Mouse (Mus musculus): Measurements from ENCODE around the gene Ugt1a5. TPM values are rescaled to one million over a fixed set of nuclear protein-coding genes. Genes with fewer than 3 reads are reported as not detected.
"Not testable (repeated sequence)": the region's sequence is repeated elsewhere in the genome, so short reads cannot be mapped to it uniquely, and the experiment has no call there.

The Ugt1a5 gene
- polyA plus RNA-seq, 1 experiment from 2014 or later = not detected

GRCm38 (mm10) chr1:88143966-88144675 lies 21.7 kb upstream of the Ugt1a5 start:
- not testable (repeated sequence) for H3K27me3 ChIP-seq; H3K36me3 ChIP-seq (replicated peaks)
- 4% methylated on average over 5 of the region's 5 CpGs for WGBS

GRCm38 (mm10) chr1:88145278-88145677 lies 20.5 kb upstream of the Ugt1a5 start:
- not testable (repeated sequence) for H3K4me1 ChIP-seq; H3K36me3 ChIP-seq (replicated peaks); H3K9ac ChIP-seq; H3K4me3 ChIP-seq (replicated peaks); ATAC-seq (ENCODE audit: low FRiP score); H3K9me3 ChIP-seq; H3K27ac ChIP-seq; H3K4me2 ChIP-seq; H3K27me3 ChIP-seq
- 82% methylated on average over 2 of the region's 2 CpGs for WGBS

More at GRCm38 (mm10) chr1:88143966-88144675, 21.7 kb upstream of the Ugt1a5 start:
- not testable (repeated sequence) for H3K4me3 ChIP-seq (replicated peaks); H3K9me3 ChIP-seq; H3K27ac ChIP-seq; H3K4me1 ChIP-seq; H3K9ac ChIP-seq; H3K4me2 ChIP-seq
- peak; percentile 39; the same call in 1 of the 2 replicates for ATAC-seq (ENCODE audit: low FRiP score)

- 71% methylated on average over 2 of the region's 2 CpGs for WGBS
- H3K9me3 ChIP-seq; H3K4me2 ChIP-seq; H3K9ac ChIP-seq; H3K36me3 ChIP-seq (replicated peaks); ATAC-seq (ENCODE audit: low FRiP score); H3K27ac ChIP-seq; H3K4me1 ChIP-seq; H3K4me3 ChIP-seq (replicated peaks); H3K27me3 ChIP-seq: not testable (repeated sequence)
Observed at GRCm38 (mm10) chr1:88150133-88150532, 15.7 kb upstream of the Ugt1a5 start.

GRCm38 (mm10) chr1:88158430-88158829 lies 7.4 kb upstream of the Ugt1a5 start:
- 95% methylated on average over 2 of the region's 2 CpGs for WGBS
- H3K4me1 ChIP-seq = no peaks in the 10 kb centered on the region
- no peak for ATAC-seq (ENCODE audit: low FRiP score)
- no peak overlapping the region for H3K9ac ChIP-seq
- no peaks in the 10 kb centered on the region for H3K27me3 ChIP-seq
- H3K27ac ChIP-seq = no peak overlapping the region
- no peak overlapping the region for H3K4me2 ChIP-seq
- H3K4me3 ChIP-seq (replicated peaks) = no peak overlapping the region
- no peaks in the 10 kb centered on the region for H3K36me3 ChIP-seq (replicated peaks)
- H3K9me3 ChIP-seq = no peaks in the 10 kb centered on the region

- not testable (repeated sequence) for H3K27ac ChIP-seq; H3K4me3 ChIP-seq (replicated peaks); H3K9ac ChIP-seq; H3K4me1 ChIP-seq; H3K4me2 ChIP-seq; H3K36me3 ChIP-seq (replicated peaks); H3K27me3 ChIP-seq; ATAC-seq (ENCODE audit: low FRiP score); H3K9me3 ChIP-seq
- WGBS = 84% methylated on average over 6 of the region's 7 CpGs
Observed at GRCm38 (mm10) chr1:88172190-88172589, 6.4 kb downstream of the Ugt1a5 start.

GRCm38 (mm10) chr1:88179657-88180056 lies 13.8 kb downstream of the Ugt1a5 start:
- no peaks in the 10 kb centered on the region for H3K27me3 ChIP-seq
- no peak overlapping the region for H3K4me2 ChIP-seq
- ATAC-seq (ENCODE audit: low FRiP score) = no peak
- no peaks in the 10 kb centered on the region for H3K36me3 ChIP-seq (replicated peaks)
- WGBS = 77% methylated on average over 1 of the region's 1 CpGs
- H3K27ac ChIP-seq = no peak overlapping the region
- H3K9ac ChIP-seq = no peak overlapping the region
- H3K4me3 ChIP-seq (replicated peaks) = no peak overlapping the region
- H3K4me1 ChIP-seq = no peaks in the 10 kb centered on the region
- peaks cover 14% of the 10 kb centered on the region for H3K9me3 ChIP-seq

GRCm38 (mm10) chr1:88186325-88186935 lies 20.6 kb downstream of the Ugt1a5 start:
- H3K4me2 ChIP-seq = no peak overlapping the region
- H3K9me3 ChIP-seq = no peaks in the 10 kb centered on the region
- H3K36me3 ChIP-seq (replicated peaks) = no peaks in the 10 kb centered on the region
- H3K27ac ChIP-seq = no peak overlapping the region
- no peaks in the 10 kb centered on the region for H3K4me1 ChIP-seq
- no peak overlapping the region for H3K9ac ChIP-seq
- WGBS = 84% methylated on average over 5 of the region's 5 CpGs
- H3K4me3 ChIP-seq (replicated peaks) = no peak overlapping the region
- no peaks in the 10 kb centered on the region for H3K27me3 ChIP-seq
- ATAC-seq (ENCODE audit: low FRiP score) = no peak

- Histone ChIP-seq H3K4me3 (replicated peaks) (no peak overlapping the region), H3K27me3 (no peaks in the 10 kb centered on the region), H3K4me2 (no peak overlapping the region), H3K36me3 (replicated peaks) (no peaks in the 10 kb centered on the region), H3K9ac (no peak overlapping the region), H3K4me1 (no peaks in the 10 kb centered on the region), H3K9me3 (no peaks in the 10 kb centered on the region), H3K27ac (no peak overlapping the region)
- ATAC-seq (ENCODE audit: low FRiP score) = no peak
- WGBS = 70% methylated on average over 3 of the region's 3 CpGs
Observed at GRCm38 (mm10) chr1:88192136-88192535, 26.3 kb downstream of the Ugt1a5 start.

GRCm38 (mm10) chr1:88195687-88196086 lies 29.9 kb downstream of the Ugt1a5 start:
- Histone ChIP-seq H3K27me3 (no peaks in the 10 kb centered on the region), H3K4me3 (replicated peaks) (no peak overlapping the region), H3K4me2 (no peak overlapping the region), H3K36me3 (replicated peaks) (no peaks in the 10 kb centered on the region), H3K9me3 (no peaks in the 10 kb centered on the region), H3K9ac (no peak overlapping the region), H3K27ac (no peak overlapping the region), H3K4me1 (no peaks in the 10 kb centered on the region)
- 94% methylated on average over 1 of the region's 1 CpGs for WGBS
- ATAC-seq (ENCODE audit: low FRiP score) = no peak

GRCm38 (mm10) chr1:88197443-88197842 lies 31.6 kb downstream of the Ugt1a5 start:
- H3K9me3 ChIP-seq = no peaks in the 10 kb centered on the region
- H3K27me3 ChIP-seq = no peaks in the 10 kb centered on the region
- H3K36me3 ChIP-seq (replicated peaks) = no peaks in the 10 kb centered on the region
- H3K4me2 ChIP-seq = no peak overlapping the region
- H3K9ac ChIP-seq = no peak overlapping the region
- no peak for ATAC-seq (ENCODE audit: low FRiP score)
- H3K4me3 ChIP-seq (replicated peaks) = no peak overlapping the region
- H3K4me1 ChIP-seq = no peaks in the 10 kb centered on the region
- WGBS = 83% methylated on average over 3 of the region's 3 CpGs
- H3K27ac ChIP-seq = no peak overlapping the region

- H3K36me3 ChIP-seq (replicated peaks) = no peaks in the 10 kb centered on the region
- no peak overlapping the region for H3K4me2 ChIP-seq
- WGBS = 78% methylated on average over 2 of the region's 2 CpGs
- no peaks in the 10 kb centered on the region for H3K27me3 ChIP-seq
- H3K9ac ChIP-seq = no peak overlapping the region
- no peak for ATAC-seq (ENCODE audit: low FRiP score)
- H3K4me1 ChIP-seq = peaks cover 2% of the 10 kb centered on the region; the same call in 1 of the 2 replicates
- H3K4me3 ChIP-seq (replicated peaks) = no peak overlapping the region
- no peak overlapping the region for H3K27ac ChIP-seq
- H3K9me3 ChIP-seq = no peaks in the 10 kb centered on the region
Observed at GRCm38 (mm10) chr1:88199996-88200395, 34.2 kb downstream of the Ugt1a5 start.

GRCm38 (mm10) chr1:88200456-88200855 lies 34.6 kb downstream of the Ugt1a5 start, which contains the start of gene Ugt1a2:
Gene Ugt1a2 (plus strand): TSS chr1:88200601.
- WGBS = 90% methylated on average over 7 of the region's 7 CpGs
- ATAC-seq (ENCODE audit: low FRiP score) = no peak
- H3K36me3 ChIP-seq (replicated peaks) = no peaks in the 10 kb centered on the region
- H3K4me2 ChIP-seq = no peak within 1 kb of the TSS
- no peaks in the 10 kb centered on the region for H3K9me3 ChIP-seq
- peaks cover 6% of the 10 kb centered on the region; the same call in 1 of the 2 replicates for H3K4me1 ChIP-seq
- H3K27me3 ChIP-seq = no peaks in the 10 kb centered on the region
- no peak within 1 kb of the TSS for H3K27ac ChIP-seq
- no peak within 1 kb of the TSS for H3K9ac ChIP-seq
- no peak within 1 kb of the TSS for H3K4me3 ChIP-seq (replicated peaks)
